Mouse (Mus musculus) T-cell, adult 66 days (primary cell): ENCODE results near the gene Cntnap5a. TPM values are rescaled to one million over a fixed set of nuclear protein-coding genes. Genes with fewer than 3 reads are reported as not detected.

Experiments
- total RNA-seq, 2 experiments: library from RNA; stranded (reverse); gene quantifications; 3 replicates in 1 of 2; 4 replicates in 1 of 2; pipeline ENCODE4 v1.2.4; 2023

Gene Cntnap5a
- not detected for total RNA-seq

DNA sequence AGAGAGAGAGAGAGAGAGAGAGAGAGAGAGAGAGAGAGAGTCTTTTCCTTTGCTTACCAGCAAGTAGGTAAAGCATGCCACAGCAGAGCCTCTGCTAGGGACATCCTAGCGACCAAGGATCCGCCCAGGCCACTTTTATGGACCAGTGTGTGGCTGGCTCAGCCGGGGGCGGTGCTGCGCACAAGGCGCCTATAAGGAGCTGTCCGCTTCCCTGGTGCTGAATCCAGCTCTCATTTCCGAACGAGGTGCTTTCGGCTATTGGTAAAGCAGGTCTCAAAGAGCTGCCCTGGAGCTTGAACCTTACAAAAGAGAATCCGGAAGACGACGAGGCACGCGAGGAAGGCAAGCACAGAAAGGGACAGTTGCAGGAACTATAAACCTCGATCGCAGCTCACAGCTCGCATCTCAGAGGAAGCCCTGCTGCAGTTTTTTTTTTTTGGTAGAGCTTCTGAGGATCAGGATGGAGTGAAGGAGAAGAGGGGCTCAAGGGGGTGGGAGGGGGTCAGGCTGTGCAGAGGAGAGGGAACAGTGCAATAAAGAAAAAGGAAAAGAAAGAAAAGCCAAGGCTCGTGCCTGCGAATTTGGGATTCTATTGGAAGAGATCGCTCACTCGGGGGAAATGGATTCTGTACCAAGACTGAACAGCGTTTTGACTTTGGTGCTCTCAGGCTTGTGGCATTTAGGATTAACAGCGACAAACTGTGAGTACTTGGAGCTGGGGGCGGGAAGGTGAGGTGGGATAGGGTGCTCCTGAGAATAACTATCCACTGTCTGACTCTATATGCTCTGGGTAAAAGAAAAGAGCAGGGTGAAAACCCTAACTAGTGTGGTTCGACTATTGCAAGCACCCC is at the start of gene Cntnap5a:
Gene Cntnap5a, plus strand, starts transcription at position 239 of the 851 bp plus-strand sequence.

